Mouse (Mus musculus): ENCODE results near the gene Cdkn1c. TPM values are rescaled to one million over a fixed set of nuclear protein-coding genes. Genes with fewer than 3 reads are reported as not detected.

Gene Cdkn1c
- polyA plus RNA-seq, 1 experiment from 2014 or later, result 1,335 TPM

DNA sequence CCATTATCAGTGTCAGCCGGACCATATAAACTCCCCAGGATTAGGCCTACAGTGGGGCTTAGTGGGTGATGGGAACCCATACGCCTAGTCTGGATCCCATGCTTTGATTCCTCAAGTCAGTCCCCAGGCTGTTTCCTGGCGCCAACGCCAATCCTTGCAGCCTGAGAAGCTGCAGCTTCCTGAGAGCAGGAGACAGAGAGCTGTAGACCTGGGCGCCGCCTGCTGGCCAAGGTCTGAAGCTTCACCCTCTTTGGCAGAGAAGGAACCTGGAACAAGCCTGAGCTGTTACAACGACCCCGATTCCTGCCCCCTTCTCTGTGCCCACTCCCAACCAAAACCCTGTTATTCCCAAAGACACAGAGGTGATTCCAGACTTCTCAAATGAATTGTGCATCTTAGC, 9.1 kb upstream of the Cdkn1c start:
- Histone ChIP-seq H3K9me3 (no peaks in the 10 kb centered on the region), H3K36me3 (no peaks in the 10 kb centered on the region), H3K9ac (no peak overlapping the region), H3K27me3 (no peaks in the 10 kb centered on the region; the same call in 1 of the 2 replicates), H3K4me3 (no peak overlapping the region), H3K27ac (no peak overlapping the region), H3K4me2 (replicated peaks) (no peak overlapping the region), H3K4me1 (peaks cover 39% of the 10 kb centered on the region)
- ATAC-seq (ENCODE audit: low FRiP score, low read depth), result 0 out of 2 replicates have a peak, but pooled peaks have one; percentile 18
- 14% methylated on average over 8 of the region's 8 CpGs for WGBS

GRCm38 (mm10) chr7:143467714-143468113, 6.9 kb upstream of the Cdkn1c start:
- Histone ChIP-seq H3K4me3 (no peak overlapping the region), H3K27me3 (no peaks in the 10 kb centered on the region; the same call in 1 of the 2 replicates), H3K9ac (no peak overlapping the region), H3K36me3 (no peaks in the 10 kb centered on the region), H3K27ac (no peak overlapping the region), H3K4me1 (peaks cover 53% of the 10 kb centered on the region), H3K4me2 (replicated peaks) (no peak overlapping the region), H3K9me3 (no peaks in the 10 kb centered on the region)
- ATAC-seq (ENCODE audit: low FRiP score, low read depth), result no peak
- WGBS, result 5% methylated on average over 6 of the region's 6 CpGs

- peak overlapping the region; percentile 61 for H3K4me2 ChIP-seq (replicated peaks)
- H3K4me3 ChIP-seq, result no peak overlapping the region
- no peaks in the 10 kb centered on the region; the same call in 1 of the 2 replicates for H3K27me3 ChIP-seq
- peaks cover 66% of the 10 kb centered on the region for H3K4me1 ChIP-seq
- H3K36me3 ChIP-seq, result no peaks in the 10 kb centered on the region
- 36% methylated on average over 14 of the region's 14 CpGs for WGBS
- peak overlapping the region; percentile 27; the same call in 1 of the 2 replicates for H3K9ac ChIP-seq
- H3K9me3 ChIP-seq, result 0 out of 2 replicates have a peak, but pooled peaks cover 3% of the 10 kb centered on the region
- peak overlapping the region; percentile 90; the same call in 1 of the 2 replicates for H3K27ac ChIP-seq
- ATAC-seq (ENCODE audit: low FRiP score, low read depth), result peak; percentile 37
These were observed 5.3 kb upstream of the Cdkn1c start for GRCm38 (mm10) chr7:143466099-143466677.

GRCm38 (mm10) chr7:143464811-143465560, 4.1 kb upstream of the Cdkn1c start:
- 25% methylated on average over 56 of the region's 56 CpGs for WGBS
- H3K4me2 ChIP-seq (replicated peaks), result peak overlapping the region; percentile 61
- ATAC-seq (ENCODE audit: low FRiP score, low read depth), result peak; percentile 64
- H3K9me3 ChIP-seq, result peaks cover 15% of the 10 kb centered on the region
- no peaks in the 10 kb centered on the region for H3K36me3 ChIP-seq
- H3K4me1 ChIP-seq, result peaks cover 66% of the 10 kb centered on the region
- H3K27ac ChIP-seq, result peak overlapping the region; percentile 90
- H3K27me3 ChIP-seq, result no peaks in the 10 kb centered on the region; the same call in 1 of the 2 replicates
- peak overlapping the region; percentile 54 for H3K9ac ChIP-seq
- H3K4me3 ChIP-seq, result peak overlapping the region; percentile 32

DNA sequence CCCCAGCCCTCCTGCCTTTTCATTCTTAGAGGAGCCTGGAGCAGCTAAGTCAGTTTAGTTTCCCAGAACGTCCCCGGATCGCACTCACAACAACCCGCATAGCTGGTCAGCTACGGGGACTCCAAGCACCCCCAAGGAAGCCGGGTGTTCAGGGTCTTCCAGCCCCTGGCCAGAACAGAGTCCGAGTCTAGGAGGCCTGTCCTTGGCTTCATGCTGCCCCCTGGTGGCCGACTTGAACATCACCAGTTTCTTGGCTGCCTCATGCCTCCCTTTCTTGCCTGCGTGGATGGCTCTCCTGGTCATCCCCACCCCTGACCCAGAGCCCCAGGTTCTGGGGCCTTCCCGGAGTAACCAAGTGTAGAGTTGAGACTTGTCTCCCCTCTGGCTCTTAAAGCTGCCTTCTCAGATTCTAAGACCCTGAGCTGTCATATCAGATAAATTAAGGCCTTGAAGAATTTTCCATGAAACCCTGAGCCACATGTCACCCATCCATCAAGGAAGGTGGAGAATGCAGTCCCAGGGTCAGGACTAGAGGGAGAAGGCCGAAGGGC, 3.1 kb upstream of the Cdkn1c start:
- Histone ChIP-seq H3K4me1 (peaks cover 61% of the 10 kb centered on the region), H3K27ac (peak overlapping the region; percentile 90), H3K9me3 (peaks cover 25% of the 10 kb centered on the region), H3K27me3 (peaks cover 2% of the 10 kb centered on the region), H3K4me2 (replicated peaks) (peak overlapping the region; percentile 40), H3K9ac (peak overlapping the region; percentile 54; the same call in 1 of the 2 replicates), H3K4me3 (no peak overlapping the region), H3K36me3 (peaks cover 10% of the 10 kb centered on the region)
- 38% methylated on average over 11 of the region's 11 CpGs for WGBS
- no peak for ATAC-seq (ENCODE audit: low FRiP score, low read depth)

DNA sequence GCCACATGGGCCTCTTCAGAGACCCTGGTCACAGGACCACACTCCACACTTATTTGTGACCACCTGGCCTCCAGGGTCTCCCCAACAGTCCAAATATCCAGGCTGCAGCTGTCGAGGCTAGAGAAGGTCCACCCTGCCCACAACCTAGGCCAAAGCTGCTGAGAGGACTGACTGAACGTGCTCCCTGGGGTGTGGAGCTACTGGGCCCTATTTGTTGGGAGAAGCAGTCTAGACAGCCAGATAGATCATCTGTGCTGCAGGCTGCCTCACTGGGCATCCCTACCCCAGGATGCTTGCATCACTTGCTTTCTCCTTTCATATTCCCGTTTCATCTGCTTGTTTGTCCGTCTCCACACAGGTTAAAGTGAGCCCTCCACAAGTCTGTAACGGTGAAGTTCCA, 1.7 kb upstream of the Cdkn1c start:
- Histone ChIP-seq H3K9ac (no peak overlapping the region), H3K4me1 (peaks cover 54% of the 10 kb centered on the region), H3K36me3 (peaks cover 19% of the 10 kb centered on the region), H3K27ac (peak overlapping the region; percentile 44; the same call in 1 of the 2 replicates), H3K9me3 (peaks cover 28% of the 10 kb centered on the region), H3K27me3 (peaks cover 2% of the 10 kb centered on the region; the same call in 1 of the 2 replicates), H3K4me3 (no peak overlapping the region), H3K4me2 (replicated peaks) (no peak overlapping the region)
- 79% methylated on average over 5 of the region's 5 CpGs for WGBS
- no peak for ATAC-seq (ENCODE audit: low FRiP score, low read depth)

DNA sequence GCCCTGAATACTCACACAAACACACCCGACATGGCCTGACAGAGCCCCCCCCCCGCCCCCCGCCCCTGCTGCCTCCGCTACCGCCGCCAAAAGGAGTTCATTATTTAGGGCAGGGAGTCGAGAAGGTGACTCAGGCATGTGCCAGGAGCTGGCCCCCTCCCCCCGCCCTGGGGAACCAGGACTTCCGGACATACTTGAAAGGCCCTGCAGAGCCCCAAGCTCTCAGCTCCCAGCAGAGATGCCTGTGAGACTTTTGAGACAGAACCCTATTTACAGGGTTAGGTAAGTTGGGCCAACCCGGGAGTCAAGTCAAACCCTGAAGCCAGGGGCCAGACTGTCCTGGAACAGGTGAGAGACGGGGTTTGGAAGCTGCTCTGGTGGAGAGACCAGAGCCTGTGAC, 1.1 kb upstream of the Cdkn1c start:
- H3K27ac ChIP-seq, result peak overlapping the region; percentile 83
- peaks cover 52% of the 10 kb centered on the region for H3K4me1 ChIP-seq
- no peak for ATAC-seq (ENCODE audit: low FRiP score, low read depth)

DNA sequence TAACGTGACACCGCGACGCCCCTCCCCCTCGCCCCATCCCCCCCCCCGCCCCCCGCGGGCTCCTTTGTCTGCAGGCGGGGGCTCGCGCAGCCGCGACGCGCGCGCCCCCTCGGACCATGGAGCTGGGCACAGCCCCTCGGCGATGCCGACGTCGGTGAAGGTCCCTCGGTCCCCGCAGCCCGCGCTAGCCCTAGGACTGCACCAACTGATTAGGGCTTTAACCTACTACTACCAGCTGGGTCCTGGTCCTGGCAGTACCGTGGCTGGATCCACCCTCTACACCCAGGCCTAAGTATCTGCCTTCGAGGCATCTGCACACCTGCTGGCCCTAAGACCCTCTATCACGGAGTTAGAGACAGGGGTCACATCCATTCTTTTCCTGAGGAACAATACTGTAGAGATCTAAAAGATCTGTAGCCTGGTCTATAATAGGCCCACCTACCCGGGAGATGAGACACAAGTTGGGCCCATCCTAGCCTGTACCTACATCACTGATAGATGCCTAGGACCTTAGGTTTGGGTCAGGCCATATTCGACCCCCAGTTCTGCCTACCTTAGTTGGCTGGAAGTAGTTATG, 532 bp upstream of the Cdkn1c start:
- Histone ChIP-seq H3K4me3 (peak overlapping the region; percentile 33), H3K27me3 (peaks cover 2% of the 10 kb centered on the region; the same call in 1 of the 2 replicates), H3K36me3 (peaks cover 19% of the 10 kb centered on the region), H3K4me1 (peaks cover 49% of the 10 kb centered on the region), H3K4me2 (replicated peaks) (peak overlapping the region; percentile 57), H3K9me3 (peaks cover 28% of the 10 kb centered on the region), H3K9ac (0 out of 2 replicates have a peak overlapping the region, but pooled peaks have one; percentile 35), H3K27ac (peak overlapping the region; percentile 83)
- WGBS, result 34% methylated on average over 24 of the region's 32 CpGs
- ATAC-seq (ENCODE audit: low FRiP score, low read depth), result peak; percentile 4

More for the DNA sequence above, 1.1 kb upstream of the Cdkn1c start:
- peaks cover 28% of the 10 kb centered on the region for H3K9me3 ChIP-seq
- 38% methylated on average over 11 of the region's 11 CpGs for WGBS
- H3K4me2 ChIP-seq (replicated peaks), result peak overlapping the region; percentile 57
- H3K27me3 ChIP-seq, result peaks cover 2% of the 10 kb centered on the region; the same call in 1 of the 2 replicates
- 0 out of 2 replicates have a peak overlapping the region, but pooled peaks have one; percentile 33 for H3K4me3 ChIP-seq
- H3K9ac ChIP-seq, result no peak overlapping the region
- peaks cover 19% of the 10 kb centered on the region for H3K36me3 ChIP-seq

DNA sequence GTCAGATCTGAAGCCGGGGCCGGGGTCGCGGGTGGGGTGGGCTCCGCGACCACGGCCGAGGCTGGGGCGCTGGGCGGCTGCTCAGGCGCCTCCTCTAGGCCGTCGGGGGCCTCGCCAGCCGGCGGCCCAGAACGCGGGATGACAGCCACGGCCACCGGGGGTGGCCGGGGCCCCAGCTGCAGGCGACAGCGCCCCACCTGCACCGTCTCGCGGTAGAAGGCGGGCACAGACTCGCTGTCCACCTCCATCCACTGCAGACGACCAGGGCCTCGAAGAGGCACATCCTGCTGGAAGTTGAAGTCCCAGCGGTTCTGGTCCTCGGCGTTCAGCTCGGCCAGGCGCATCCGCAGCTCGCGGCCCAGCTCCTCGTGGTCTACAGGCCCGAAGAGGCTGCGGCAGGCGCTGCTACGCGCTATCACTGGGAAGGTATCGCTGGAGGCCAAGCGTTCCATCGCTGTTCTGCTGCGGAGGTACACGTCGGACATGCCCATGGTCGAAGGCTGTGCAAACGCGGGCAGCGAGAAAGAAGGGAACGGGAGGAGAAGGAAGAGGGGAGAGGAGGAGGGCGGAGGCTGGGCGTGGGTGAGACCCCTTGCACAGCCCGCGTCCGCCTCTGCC, 524 bp downstream of the Cdkn1c start:
- peaks cover 28% of the 10 kb centered on the region for H3K9me3 ChIP-seq
- peak overlapping the region; percentile 68 for H3K4me3 ChIP-seq
- H3K27ac ChIP-seq, result peak overlapping the region; percentile 92
- peak overlapping the region; percentile 89 for H3K9ac ChIP-seq
- peak overlapping the region; percentile 66 for H3K4me2 ChIP-seq (replicated peaks)
- 37% methylated on average over 60 of the region's 60 CpGs for WGBS
- peaks cover 2% of the 10 kb centered on the region; the same call in 1 of the 2 replicates for H3K27me3 ChIP-seq
- H3K4me1 ChIP-seq, result peaks cover 38% of the 10 kb centered on the region
- ATAC-seq (ENCODE audit: low FRiP score, low read depth), result no peak
- peaks cover 19% of the 10 kb centered on the region for H3K36me3 ChIP-seq

GRCm38 (mm10) chr7:143459332-143460211, 1.3 kb downstream of the Cdkn1c start:
- Histone ChIP-seq H3K4me2 (replicated peaks) (peak overlapping the region; percentile 66), H3K36me3 (peaks cover 19% of the 10 kb centered on the region), H3K9me3 (peaks cover 28% of the 10 kb centered on the region), H3K9ac (peak overlapping the region; percentile 89), H3K27me3 (peaks cover 2% of the 10 kb centered on the region; the same call in 1 of the 2 replicates), H3K4me1 (peaks cover 31% of the 10 kb centered on the region), H3K4me3 (peak overlapping the region; percentile 68), H3K27ac (peak overlapping the region; percentile 92)
- no peak for ATAC-seq (ENCODE audit: low FRiP score, low read depth)
- WGBS, result 34% methylated on average over 100 of the region's 100 CpGs
